Mouse (Mus musculus): Measurements from ENCODE around the gene Sco1. TPM values are rescaled to one million over a fixed set of nuclear protein-coding genes. Genes with fewer than 3 reads are reported as not detected.

Sco1 gene
- polyA plus RNA-seq (2015; fragmentation: Nextera tagmentation; extraction: Ambion mirVana) = 16.0 and 16.7 TPM in 2 replicates

DNA sequence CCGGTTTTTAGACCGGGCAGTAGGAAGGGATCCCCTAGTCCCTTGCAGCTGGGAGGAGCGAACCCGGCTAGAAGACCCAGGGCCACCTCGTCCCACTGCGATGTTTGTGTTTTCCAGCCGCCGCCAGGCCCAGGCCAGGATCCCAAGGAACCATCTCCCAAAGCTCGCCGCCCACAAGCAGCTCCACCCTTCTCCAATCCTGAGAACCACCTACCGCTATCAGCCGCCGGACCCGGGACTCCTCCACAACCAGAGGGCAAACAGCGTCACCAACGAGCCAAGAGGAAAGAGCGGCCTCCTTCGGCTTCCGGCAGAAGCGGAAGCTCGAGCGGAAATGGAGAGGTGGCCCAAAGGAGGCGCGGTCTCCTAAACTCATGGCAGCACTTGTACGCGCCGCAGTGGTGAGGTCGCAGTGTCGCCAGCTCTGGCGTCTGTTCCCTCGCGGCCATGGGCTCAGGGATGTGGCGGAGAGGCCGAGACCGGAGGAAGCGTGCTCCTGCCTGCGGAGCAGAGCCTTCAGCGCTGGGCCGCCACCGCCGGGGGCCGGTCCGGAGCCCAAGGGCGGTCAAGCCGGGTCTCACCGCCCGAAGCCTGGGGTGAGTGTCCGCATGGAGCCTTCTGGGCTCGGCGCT is at the start of gene Sco1, which contains the start of gene Adprm:
TSS of gene Sco1 (plus strand) at position 350 of the 632 bp plus-strand sequence.
TSS of gene Adprm (minus strand) at position 274 of the 632 bp plus-strand sequence.
- H3K4me3 ChIP-seq (replicated peaks; ENCODE audit: low read depth, low read length) = peak within 1 kb of the TSS; percentile 78
- DNase-seq (ENCODE audit: low spot score) = peak; percentile 97
- ATAC-seq (replicated peaks; ENCODE audit: low FRiP score, low read depth) = peak; percentile 88
- WGBS = under 1% methylated on average over 50 of the region's 50 CpGs
- H3K9ac ChIP-seq (ENCODE audit: low read depth, low read length) = peak within 1 kb of the TSS; percentile 80
- 0 out of 2 replicates have a peak, but pooled peaks cover 3% of the 10 kb centered on the region for H3K4me1 ChIP-seq (replicated peaks; ENCODE audit: insufficient read depth, low read length)
- H3K27ac ChIP-seq = peak within 1 kb of the TSS; percentile 89
- peak within 1 kb of the TSS; percentile 77 for H3K4me2 ChIP-seq (ENCODE audit: low read length)
- peaks cover 22% of the 10 kb centered on the region; the same call in 1 of the 2 replicates for H3K36me3 ChIP-seq (ENCODE audit: insufficient read depth, low read length)
- H3K9me3 ChIP-seq (replicated peaks; ENCODE audit: low read length) = no peaks in the 10 kb centered on the region
- peak; percentile 55 for TF ChIP-seq CTCF (IDR thresholded peaks at IDR 0.05; ENCODE audit: low read depth)
- H3K27me3 ChIP-seq (ENCODE audit: insufficient read depth, low read length) = no peaks in the 10 kb centered on the region

DNA sequence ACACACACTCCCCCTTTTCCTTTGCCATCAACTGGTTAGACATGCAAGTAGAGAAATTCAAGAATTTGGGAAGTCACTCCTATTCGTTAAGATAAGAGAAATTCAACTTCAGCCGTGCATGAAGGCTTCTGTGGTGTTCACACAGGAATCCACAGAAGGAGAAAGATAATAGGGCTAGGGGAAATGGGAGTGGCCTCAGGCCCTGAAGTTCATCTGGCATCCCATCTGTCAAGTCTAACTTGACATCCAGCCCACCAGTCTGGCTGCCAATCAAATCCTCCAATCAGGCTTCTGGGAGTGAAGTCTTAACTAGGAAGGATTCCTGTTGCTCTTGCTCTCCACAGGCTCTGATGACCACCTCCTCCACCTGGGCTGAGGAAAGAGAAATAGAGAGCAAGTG is 49.6 kb upstream of the Sco1 start:
- no peaks in the 10 kb centered on the region for H3K9me3 ChIP-seq (replicated peaks; ENCODE audit: low read length)
- ATAC-seq (replicated peaks; ENCODE audit: low FRiP score, low read depth) = no peak
- no peak for TF ChIP-seq CTCF (IDR thresholded peaks at IDR 0.05; ENCODE audit: low read depth)
- 0 out of 2 replicates have a peak, but pooled peaks cover 3% of the 10 kb centered on the region for H3K4me1 ChIP-seq (replicated peaks; ENCODE audit: insufficient read depth, low read length)
- no peaks in the 10 kb centered on the region for H3K36me3 ChIP-seq (ENCODE audit: insufficient read depth, low read length)
- no peak overlapping the region for H3K4me3 ChIP-seq (replicated peaks; ENCODE audit: low read depth, low read length)
- no peak for DNase-seq (ENCODE audit: low spot score)
- H3K9ac ChIP-seq (ENCODE audit: low read depth, low read length) = no peak overlapping the region
- no peak overlapping the region for H3K4me2 ChIP-seq (ENCODE audit: low read length)
- 35% methylated on average over 2 of the region's 2 CpGs for WGBS
- no peak overlapping the region for H3K27ac ChIP-seq
- no peaks in the 10 kb centered on the region for H3K27me3 ChIP-seq (ENCODE audit: insufficient read depth, low read length)

DNA sequence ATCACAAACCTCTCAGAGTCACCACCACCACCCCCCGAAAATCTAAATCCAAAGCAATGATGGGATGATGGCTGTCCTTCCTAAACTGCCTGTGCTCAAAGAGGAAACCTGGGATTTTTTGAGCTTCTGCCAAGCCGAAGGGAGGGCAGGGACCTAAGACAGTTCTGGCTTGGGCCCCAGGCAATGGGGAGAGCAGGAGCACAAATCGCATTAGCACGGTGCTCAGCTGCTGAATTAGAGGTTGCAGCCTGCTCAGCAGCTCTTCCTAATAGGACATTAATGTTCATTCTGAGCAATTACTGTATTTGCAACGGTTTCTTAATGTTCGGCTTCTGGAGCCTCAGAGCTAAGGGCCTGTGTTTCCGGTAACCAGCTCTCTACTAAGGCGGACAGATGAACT is 44.5 kb upstream of the Sco1 start:
- H3K4me2 ChIP-seq (ENCODE audit: low read length) = no peak overlapping the region
- WGBS = 80% methylated on average over 8 of the region's 8 CpGs

DNA sequence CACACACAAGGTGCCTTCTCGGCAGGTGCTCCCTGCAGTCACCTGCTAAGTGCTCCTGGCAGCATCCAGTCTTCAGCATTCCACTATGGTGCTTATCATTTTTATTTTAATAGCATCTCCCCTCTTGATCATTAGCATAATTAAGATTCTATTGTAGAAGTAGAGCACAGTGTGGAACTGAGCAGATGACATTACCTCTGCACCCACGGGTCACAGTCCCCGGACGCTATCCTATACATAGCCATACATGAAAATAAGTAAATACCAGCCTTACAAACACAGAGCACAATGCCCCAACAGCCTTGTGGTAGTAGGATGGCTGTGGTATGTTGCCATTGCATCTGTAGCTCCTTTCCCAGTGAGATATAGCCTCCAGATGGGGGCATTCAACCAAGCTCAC is 43.9 kb upstream of the Sco1 start:
- H3K27ac ChIP-seq = no peak overlapping the region
- H3K4me3 ChIP-seq (replicated peaks; ENCODE audit: low read depth, low read length) = no peak overlapping the region
- H3K4me1 ChIP-seq (replicated peaks; ENCODE audit: insufficient read depth, low read length) = no peaks in the 10 kb centered on the region
- no peak for TF ChIP-seq CTCF (IDR thresholded peaks at IDR 0.05; ENCODE audit: low read depth)
- H3K9ac ChIP-seq (ENCODE audit: low read depth, low read length) = no peak overlapping the region
- H3K36me3 ChIP-seq (ENCODE audit: insufficient read depth, low read length) = no peaks in the 10 kb centered on the region
- ATAC-seq (replicated peaks; ENCODE audit: low FRiP score, low read depth) (no peak), DNase-seq (ENCODE audit: low spot score) (no peak)
- no peaks in the 10 kb centered on the region for H3K27me3 ChIP-seq (ENCODE audit: insufficient read depth, low read length)
- no peaks in the 10 kb centered on the region for H3K9me3 ChIP-seq (replicated peaks; ENCODE audit: low read length)
- 95% methylated on average over 4 of the region's 4 CpGs for WGBS
- H3K4me2 ChIP-seq (ENCODE audit: low read length) = no peak overlapping the region

More for the DNA sequence above, 44.5 kb upstream of the Sco1 start:
- DNase-seq (ENCODE audit: low spot score) (no peak), ATAC-seq (replicated peaks; ENCODE audit: low FRiP score, low read depth) (no peak)
- no peak for TF ChIP-seq CTCF (IDR thresholded peaks at IDR 0.05; ENCODE audit: low read depth)
- Histone ChIP-seq H3K27ac (no peak overlapping the region), H3K4me3 (replicated peaks; ENCODE audit: low read depth, low read length) (no peak overlapping the region), H3K4me1 (replicated peaks; ENCODE audit: insufficient read depth, low read length) (no peaks in the 10 kb centered on the region), H3K9ac (ENCODE audit: low read depth, low read length) (no peak overlapping the region), H3K27me3 (ENCODE audit: insufficient read depth, low read length) (no peaks in the 10 kb centered on the region), H3K9me3 (replicated peaks; ENCODE audit: low read length) (no peaks in the 10 kb centered on the region), H3K36me3 (ENCODE audit: insufficient read depth, low read length) (no peaks in the 10 kb centered on the region)

DNA sequence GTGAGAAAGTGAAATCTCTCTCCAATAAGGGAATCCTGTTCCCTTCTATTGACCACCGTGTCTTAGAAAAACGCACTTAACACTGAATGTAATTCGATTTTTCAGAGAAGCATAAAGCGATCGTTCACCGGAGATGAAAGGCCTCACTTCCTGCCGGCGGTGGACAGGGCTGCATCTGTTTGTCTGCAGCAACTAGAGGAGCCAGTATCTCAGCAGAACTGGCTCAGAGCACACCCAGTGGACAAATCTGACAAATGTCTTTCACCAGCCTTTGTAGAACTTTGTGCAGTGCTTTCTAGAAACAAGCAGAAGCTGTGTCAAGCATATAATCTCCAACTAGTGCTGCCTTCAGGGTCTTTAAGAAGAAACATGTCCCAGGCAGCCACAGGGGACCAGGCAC is 42.0 kb upstream of the Sco1 start:
- WGBS = 1% methylated on average over 8 of the region's 8 CpGs
- Histone ChIP-seq H3K27me3 (ENCODE audit: insufficient read depth, low read length) (no peaks in the 10 kb centered on the region), H3K9me3 (replicated peaks; ENCODE audit: low read length) (no peaks in the 10 kb centered on the region), H3K4me2 (ENCODE audit: low read length) (no peak overlapping the region), H3K36me3 (ENCODE audit: insufficient read depth, low read length) (no peaks in the 10 kb centered on the region), H3K9ac (ENCODE audit: low read depth, low read length) (no peak overlapping the region), H3K4me1 (replicated peaks; ENCODE audit: insufficient read depth, low read length) (no peaks in the 10 kb centered on the region), H3K27ac (no peak overlapping the region), H3K4me3 (replicated peaks; ENCODE audit: low read depth, low read length) (no peak overlapping the region)
- ATAC-seq (replicated peaks; ENCODE audit: low FRiP score, low read depth) = no peak
- peak; percentile 45; the same call in 1 of the 2 replicates for TF ChIP-seq CTCF (IDR thresholded peaks at IDR 0.05; ENCODE audit: low read depth)
- DNase-seq (ENCODE audit: low spot score) = peak; percentile 68

DNA sequence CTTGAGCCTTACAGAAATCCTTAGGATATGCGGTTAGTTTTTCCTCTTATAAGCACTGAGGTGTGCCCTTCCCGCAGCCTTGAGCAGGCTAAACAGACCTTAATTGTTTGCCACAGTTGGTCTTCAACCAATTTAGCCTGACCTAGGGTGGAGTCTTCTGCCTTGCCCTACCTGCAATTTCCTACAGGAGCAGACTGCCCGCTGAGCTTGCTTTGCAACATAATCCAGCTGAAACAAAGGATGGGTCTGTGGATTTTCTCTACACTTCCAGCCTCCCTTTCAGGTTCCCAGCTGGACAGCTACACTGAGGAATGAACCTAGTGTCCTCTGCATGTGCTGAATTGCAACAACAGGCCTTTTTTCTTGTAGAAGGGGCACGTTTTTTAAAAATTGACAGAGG is 40.8 kb upstream of the Sco1 start:
- Histone ChIP-seq H3K27me3 (ENCODE audit: insufficient read depth, low read length) (no peaks in the 10 kb centered on the region), H3K27ac (no peak overlapping the region), H3K4me3 (replicated peaks; ENCODE audit: low read depth, low read length) (no peak overlapping the region), H3K36me3 (ENCODE audit: insufficient read depth, low read length) (no peaks in the 10 kb centered on the region), H3K9me3 (replicated peaks; ENCODE audit: low read length) (no peaks in the 10 kb centered on the region), H3K4me2 (ENCODE audit: low read length) (no peak overlapping the region), H3K9ac (ENCODE audit: low read depth, low read length) (no peak overlapping the region), H3K4me1 (replicated peaks; ENCODE audit: insufficient read depth, low read length) (no peaks in the 10 kb centered on the region)
- no peak for ATAC-seq (replicated peaks; ENCODE audit: low FRiP score, low read depth)
- TF ChIP-seq CTCF (IDR thresholded peaks at IDR 0.05; ENCODE audit: low read depth) = no peak
- no peak for DNase-seq (ENCODE audit: low spot score)
- 48% methylated on average over 4 of the region's 4 CpGs for WGBS
